Mouse (Mus musculus) MEL (cell line): ENCODE data around the gene Olfr221. TPM values are rescaled to one million over a fixed set of nuclear protein-coding genes. Genes with fewer than 3 reads are reported as not detected.

Source experiments
- DNase-seq: peaks from one replicate; pipeline ENCODE4 v3.0.0; 2011; ENCODE audit warnings: low read depth, low spot score
- H3K27ac ChIP-seq: 2 replicates; pipeline ENCODE4 v1.5.1; 2012; ENCODE audit warnings: low read depth, mild to moderate bottlenecking, control low read depth, low read length, moderate library complexity; ENCODE audit not compliant: control insufficient read depth
- H3K27me3 ChIP-seq, 2 experiments: fragments of 150-350 bp in 1 of 2; sonication (generic) in 1 of 2; 2 replicates each; pipeline ENCODE4 v1.6.1; 2012; ENCODE audit warnings: low read length in 2 of 2, mild to moderate bottlenecking in 2 of 2, improper control_type of control experiment in 1 of 2, moderate library complexity in 1 of 2; ENCODE audit not compliant: insufficient read depth in 2 of 2, control insufficient read depth in 1 of 2
- H3K36me3 ChIP-seq, 2 experiments: 2 replicates each; pipeline ENCODE4 v1.6.1; 2012 to 2014; ENCODE audit warnings: low read length in 2 of 2, improper control_type of control experiment in 1 of 2, inconsistent platforms in 1 of 2, mild to moderate bottlenecking in 1 of 2; ENCODE audit not compliant: insufficient read depth in 2 of 2, control insufficient read depth in 1 of 2
- H3K4me1 ChIP-seq, 2 experiments: fragments of 150-350 bp in 1 of 2; sonication (generic) in 1 of 2; 2 replicates each; pipeline ENCODE4 v1.6.1; 2012; ENCODE audit warnings: low read length in 2 of 2, improper control_type of control experiment in 1 of 2, mild to moderate bottlenecking in 1 of 2; ENCODE audit not compliant: insufficient read depth in 2 of 2, control insufficient read depth in 1 of 2
- H3K4me3 ChIP-seq, 2 experiments: fragments of 150-350 bp in 1 of 2; sonication (generic) in 1 of 2; 2 replicates each; pipeline ENCODE4 v1.5.1; 2012; ENCODE audit warnings: low read depth in 2 of 2, low read length in 2 of 2, mild to moderate bottlenecking in 2 of 2, moderate library complexity in 2 of 2, control low read depth in 1 of 2, improper control_type of control experiment in 1 of 2; ENCODE audit not compliant: control insufficient read depth in 1 of 2, insufficient read depth in 1 of 2
- H3K79me2 ChIP-seq: 2 replicates; pipeline ENCODE4 v1.6.1; 2012; ENCODE audit warnings: mild to moderate bottlenecking, low read length, moderate library complexity; ENCODE audit not compliant: control insufficient read depth, poor library complexity, insufficient read depth
- H3K9ac ChIP-seq: 2 replicates; pipeline ENCODE4 v1.6.1; 2012; ENCODE audit warnings: low read depth, mild to moderate bottlenecking, control low read depth, low read length, moderate library complexity; ENCODE audit not compliant: control insufficient read depth, poor library complexity, severe bottlenecking
- H3K9me3 ChIP-seq: fragments of 150-350 bp; sonication (generic); replicated peaks from 2 replicates; pipeline ENCODE4 v1.6.1; 2012; ENCODE audit warnings: mild to moderate bottlenecking, low read length, improper control_type of control experiment, moderate library complexity; ENCODE audit not compliant: insufficient read depth
- CTCF ChIP-seq, 3 experiments: IDR thresholded peaks in 2 of 3; conservative IDR thresholded peaks in 1 of 3; 2 replicates each; pipeline ENCODE4 v1.5.1; 2011 to 2012; ENCODE audit warnings: low read length in 3 of 3, low read depth in 2 of 3, mild to moderate bottlenecking in 2 of 3, improper control_type of control experiment in 1 of 3, inconsistent platforms in 1 of 3, mixed read lengths in 1 of 3, moderate library complexity in 1 of 3; ENCODE audit not compliant: control insufficient read depth in 1 of 3, insufficient read depth in 1 of 3, poor library complexity in 1 of 3, severe bottlenecking in 1 of 3
- ELF1 ChIP-seq: IDR thresholded peaks from 2 replicates; pipeline ENCODE4 v1.6.1; 2014; ENCODE audit warnings: low read depth, mild to moderate bottlenecking, inconsistent platforms, low read length, improper control_type of control experiment, moderate library complexity
- ETS1 ChIP-seq: IDR thresholded peaks from 2 replicates; pipeline ENCODE4 v1.6.1; 2012; ENCODE audit warnings: low read depth, mild to moderate bottlenecking, inconsistent platforms, low read length, improper control_type of control experiment, moderate library complexity
- GATA1 ChIP-seq: IDR thresholded peaks from 2 replicates; pipeline ENCODE4 v1.6.1; 2011; ENCODE audit warnings: low read depth, low read length, improper control_type of control experiment
- MAFK ChIP-seq: IDR thresholded peaks from 2 replicates; pipeline ENCODE4 v1.6.1; 2011; ENCODE audit warnings: low read depth, mild to moderate bottlenecking, low read length, improper control_type of control experiment, borderline replicate concordance
- MXI1 ChIP-seq: IDR thresholded peaks from 2 replicates; pipeline ENCODE4 v1.6.1; 2011; ENCODE audit warnings: mild to moderate bottlenecking, low read depth, low read length, improper control_type of control experiment
- NRF1 ChIP-seq: IDR thresholded peaks from 2 replicates; pipeline ENCODE4 v1.6.1; 2014; ENCODE audit warnings: low read depth, mild to moderate bottlenecking, inconsistent platforms, low read length, improper control_type of control experiment, moderate library complexity; ENCODE audit not compliant: poor library complexity, insufficient read depth, severe bottlenecking
- POLR2AphosphoS5 ChIP-seq: IDR thresholded peaks from 2 replicates; pipeline ENCODE4 v1.6.1; 2012; ENCODE audit warnings: low read depth, borderline replicate concordance, mild to moderate bottlenecking, inconsistent platforms, low read length, moderate library complexity, mixed read lengths
- SIN3A ChIP-seq: IDR thresholded peaks from 2 replicates; pipeline ENCODE4 v1.6.1; 2012; ENCODE audit warnings: low read length, improper control_type of control experiment, inconsistent platforms
- SMC3 ChIP-seq: IDR thresholded peaks from 2 replicates; pipeline ENCODE4 v1.6.1; 2011; ENCODE audit warnings: low read depth, low read length, improper control_type of control experiment
- TBP ChIP-seq: IDR thresholded peaks from 2 replicates; pipeline ENCODE4 v1.8.0; 2011; ENCODE audit warnings: low read depth, low read length, improper control_type of control experiment
- ZC3H11A ChIP-seq: IDR thresholded peaks from 2 replicates; pipeline ENCODE4 v1.6.1; 2012; ENCODE audit warnings: low read depth, mild to moderate bottlenecking, inconsistent platforms, low read length, improper control_type of control experiment
- ZKSCAN1 ChIP-seq: IDR thresholded peaks from 2 replicates; pipeline ENCODE4 v1.6.1; 2012; ENCODE audit warnings: low read depth, mild to moderate bottlenecking, inconsistent platforms, low read length, improper control_type of control experiment, moderate library complexity
- polyA plus RNA-seq, 2 experiments: library from polyadenylated mRNA; stranded (reverse) in 1 of 2; unstranded in 1 of 2; fragments of >175 nt in 1 of 2; fragments of >200 nt in 1 of 2; gene quantifications; 2 replicates each; pipeline versions ENCODE4 v1.2.1 to v1.2.4; 2012; ENCODE audit warnings: low replicate concordance in 2 of 2, low read depth in 1 of 2; ENCODE audit not compliant: insufficient read length in 2 of 2, insufficient read depth in 1 of 2, missing spikeins in 1 of 2
- total RNA-seq: library from RNA; depleted of rRNA; stranded (reverse); fragments of 300-350 nt; gene quantifications from 2 replicates; pipeline ENCODE4 v1.2.3, GENCODE M21; 2012

Gene Olfr221
- total and polyA plus RNA-seq, 3 experiments = not detected

- peak; percentile 39 for DNase-seq
- Histone ChIP-seq H3K36me3 (no peaks in the 10 kb centered on the region; a peak in 1 of 4 replicates), H3K79me2 (no peaks in the 10 kb centered on the region), H3K9me3 (no peaks in the 10 kb centered on the region), H3K27ac (no peak overlapping the region), H3K4me1 (0 out of 4 replicates have a peak, but pooled peaks cover 0 to 3% of the 10 kb centered on the region in 2 experiments), H3K9ac (no peak overlapping the region), H3K4me3 (no peak overlapping the region), H3K27me3 (no peaks in the 10 kb centered on the region)
- no peak for TF ChIP-seq SMC3
- TF ChIP-seq GATA1 = 0 out of 2 replicates have a peak, but pooled peaks have one; percentile 42
- 0 out of 2 replicates have a peak, but pooled peaks have one; percentile 17 for TF ChIP-seq ETS1
Observed at GRCm38 (mm10) chr14:51995219-51995871, 46.9 kb downstream of the Olfr221 start.

- Histone ChIP-seq H3K79me2 (no peaks in the 10 kb centered on the region), H3K36me3 (peaks cover 0 to 1% of the 10 kb centered on the region in 2 experiments; a peak in 2 of 4 replicates), H3K9ac (no peak overlapping the region), H3K4me1 (peaks cover 0 to 3% of the 10 kb centered on the region in 2 experiments; a peak in 1 of 4 replicates), H3K4me3 (no peak overlapping the region), H3K9me3 (no peaks in the 10 kb centered on the region)
- no peak for DNase-seq
- TF ChIP-seq MAFK (0 out of 2 replicates have a peak, but pooled peaks have one; percentile 14), TBP (peak; percentile 93), ZKSCAN1 (no peak)
- TF ChIP-seq, all 39 proteins: peak for 2
- H3K27me3 ChIP-seq = no peaks in the 10 kb centered on the region
- no peak overlapping the region for H3K27ac ChIP-seq
Observed at GRCm38 (mm10) chr14:51994453-51994852, 47.8 kb downstream of the Olfr221 start.

- Histone ChIP-seq H3K27me3 (no peaks in the 10 kb centered on the region), H3K9ac (no peak overlapping the region), H3K36me3 (peaks cover 0 to 18% of the 10 kb centered on the region in 2 experiments; a peak in 2 of 4 replicates), H3K27ac (no peak overlapping the region), H3K9me3 (no peaks in the 10 kb centered on the region), H3K4me3 (no peak overlapping the region), H3K4me1 (peaks cover 2 to 11% of the 10 kb centered on the region in 2 experiments; a peak in 3 of 4 replicates), H3K79me2 (no peaks in the 10 kb centered on the region; the same call in 1 of the 2 replicates)
- DNase-seq = peak; percentile 67
- TF ChIP-seq TBP (no peak), ZC3H11A (no peak), SIN3A (no peak), NRF1 (no peak), MAFK (no peak), CTCF (IDR thresholded peaks at IDR 0.05 in 2 of 3, conservative IDR thresholded peaks at IDR 0.05 in 1 of 3; ENCODE audit: control insufficient read depth in 1 of 3, insufficient read depth in 1 of 3, low read depth in 2 of 3, low read length in 3 of 3, poor library complexity in 1 of 3, severe bottlenecking in 1 of 3) (no peak), SMC3 (no peak), ELF1 (no peak), POLR2AphosphoS5 (no peak), GATA1 (no peak), MXI1 (no peak)
Observed at GRCm38 (mm10) chr14:51989461-51989970, 52.7 kb downstream of the Olfr221 start.
